Mouse (Mus musculus) C2C12 (cell line): ENCODE data around the gene Btbd11.

Source experiments
- CTCF ChIP-seq: IDR thresholded peaks from one replicate; pipeline ENCODE4 v1.5.1; 2011; ENCODE audit not compliant: control insufficient read depth, insufficient read depth, insufficient read length
- FOSL1 ChIP-seq: IDR thresholded peaks from one replicate; pipeline ENCODE4 v1.8.0; 2011; ENCODE audit warnings: mild to moderate bottlenecking, low read length; ENCODE audit not compliant: poor library complexity, insufficient read depth, severe bottlenecking
- MYOG ChIP-seq: IDR thresholded peaks from one replicate; pipeline ENCODE4 v1.6.1; 2011; ENCODE audit not compliant: control insufficient read depth, insufficient read length; ENCODE audit errors: extremely low read depth
- USF1 ChIP-seq: IDR thresholded peaks from one replicate; pipeline ENCODE4 v1.6.1; 2011; ENCODE audit warnings: low read depth, mild to moderate bottlenecking, control low read depth, moderate library complexity

DNA sequence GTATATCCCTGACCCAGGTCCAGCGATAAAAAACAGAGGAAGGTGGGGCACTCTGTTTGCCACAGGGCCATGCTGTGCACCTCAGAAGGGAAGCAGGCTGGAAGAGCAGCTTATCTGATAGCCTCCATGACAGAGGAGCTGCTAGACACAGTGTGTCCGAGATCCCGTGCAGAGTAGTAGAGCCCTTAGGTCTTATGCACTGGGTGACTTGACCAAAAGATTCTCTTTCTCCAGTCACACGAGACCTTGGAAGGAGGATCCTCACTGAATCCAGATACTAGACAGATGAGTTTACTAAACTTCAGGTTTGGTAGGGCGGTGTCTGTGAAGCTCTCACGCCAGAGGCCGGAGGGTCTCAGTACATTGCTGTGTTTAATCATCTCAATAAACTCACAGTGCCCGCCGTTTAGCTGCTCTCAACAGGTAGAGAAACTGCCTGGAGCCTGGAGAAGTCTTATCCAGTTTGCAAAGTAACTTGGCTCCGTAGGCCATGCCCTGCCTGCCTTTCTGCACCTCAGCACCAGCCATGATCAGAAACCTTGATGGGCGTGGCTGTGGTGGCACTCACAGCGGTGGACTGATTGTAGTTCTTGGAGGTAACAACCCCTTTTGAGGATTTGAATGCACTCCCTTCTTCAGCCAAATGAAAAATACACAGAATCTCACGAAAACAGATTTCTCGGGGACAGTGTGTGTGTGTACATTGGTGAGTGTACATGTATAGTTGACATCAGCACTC lies 155.4 kb downstream of the Btbd11 start:
- TF ChIP-seq CTCF: no peak
- TF ChIP-seq FOSL1: no peak
- TF ChIP-seq USF1: no peak
- TF ChIP-seq MYOG: no peak
